Mouse (Mus musculus): ENCODE measurements around the gene Nrxn1. TPM values are rescaled to one million over a fixed set of nuclear protein-coding genes. Genes with fewer than 3 reads are reported as not detected.

Gene Nrxn1
- polyA plus RNA-seq, 1 experiment from 2014 or later: 2.1 TPM

DNA sequence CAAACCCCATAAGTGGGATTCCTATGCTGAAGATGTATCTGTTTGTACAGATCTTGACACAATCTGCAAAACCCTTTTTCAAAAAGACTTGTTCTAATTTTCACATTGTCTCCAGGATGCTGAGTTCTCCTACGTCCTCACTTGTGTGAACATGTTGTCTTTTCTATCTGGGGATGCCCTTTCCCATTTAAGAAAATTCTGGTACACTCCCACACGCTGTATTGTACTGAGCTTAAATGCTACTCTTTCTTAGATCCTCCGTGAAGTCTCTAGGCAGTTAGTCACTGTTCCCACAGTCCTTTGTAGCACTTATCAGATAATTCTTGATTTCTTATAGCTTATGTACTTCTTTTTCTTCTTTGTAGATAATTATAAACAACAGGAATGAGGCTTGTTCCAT, 997.9 kb downstream of the Nrxn1 start:
- H3K27me3 ChIP-seq (replicated peaks; ENCODE audit: control insufficient read depth, insufficient read depth, low read length): no peaks in the 10 kb centered on the region
- no peak overlapping the region for H3K4me2 ChIP-seq (ENCODE audit: low read depth, low read length)
- no peaks in the 10 kb centered on the region for H3K4me1 ChIP-seq (ENCODE audit: control insufficient read depth, insufficient read depth, low read length)
- no peak overlapping the region for H3K9ac ChIP-seq (ENCODE audit: low read depth, low read length)
- no peak overlapping the region for H3K27ac ChIP-seq (ENCODE audit: low read length)
- no peak for ATAC-seq
- H3K9me3 ChIP-seq (ENCODE audit: control insufficient read depth, low read length): no peaks in the 10 kb centered on the region
- 77% methylated on average over 3 of the region's 3 CpGs for WGBS
- no peaks in the 10 kb centered on the region for H3K36me3 ChIP-seq (ENCODE audit: control insufficient read depth, insufficient read depth, low read length)
- H3K4me3 ChIP-seq (ENCODE audit: low read length): no peak overlapping the region

DNA sequence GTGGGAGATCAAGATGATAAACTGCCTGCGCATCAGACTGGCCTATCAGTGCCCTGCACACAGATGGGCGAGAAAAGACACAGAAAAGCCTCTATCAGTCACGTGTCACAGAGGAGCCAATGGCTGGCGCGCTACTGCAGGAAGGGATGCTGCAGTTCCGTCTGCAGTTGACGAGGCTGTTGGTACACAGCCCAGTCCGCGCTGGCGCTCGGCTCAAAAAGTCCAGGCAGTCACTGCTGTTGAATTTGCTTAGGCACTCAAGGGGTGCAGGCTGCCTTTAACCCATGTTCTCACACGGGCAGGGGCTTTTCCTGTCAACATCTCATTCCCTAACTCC, 1004.6 kb downstream of the Nrxn1 start:
- H3K4me3 ChIP-seq (ENCODE audit: low read length): peak overlapping the region; percentile 30
- no peaks in the 10 kb centered on the region for H3K27me3 ChIP-seq (replicated peaks; ENCODE audit: control insufficient read depth, insufficient read depth, low read length)
- H3K9ac ChIP-seq (ENCODE audit: low read depth, low read length): peak overlapping the region; percentile 59
- H3K4me1 ChIP-seq (ENCODE audit: control insufficient read depth, insufficient read depth, low read length): no peaks in the 10 kb centered on the region
- H3K36me3 ChIP-seq (ENCODE audit: control insufficient read depth, insufficient read depth, low read length): no peaks in the 10 kb centered on the region
- peak overlapping the region; percentile 56 for H3K4me2 ChIP-seq (ENCODE audit: low read depth, low read length)
- ATAC-seq: peak; percentile 98
- WGBS: 11% methylated on average over 12 of the region's 12 CpGs
- H3K9me3 ChIP-seq (ENCODE audit: control insufficient read depth, low read length): no peaks in the 10 kb centered on the region
- no peak overlapping the region for H3K27ac ChIP-seq (ENCODE audit: low read length)

DNA sequence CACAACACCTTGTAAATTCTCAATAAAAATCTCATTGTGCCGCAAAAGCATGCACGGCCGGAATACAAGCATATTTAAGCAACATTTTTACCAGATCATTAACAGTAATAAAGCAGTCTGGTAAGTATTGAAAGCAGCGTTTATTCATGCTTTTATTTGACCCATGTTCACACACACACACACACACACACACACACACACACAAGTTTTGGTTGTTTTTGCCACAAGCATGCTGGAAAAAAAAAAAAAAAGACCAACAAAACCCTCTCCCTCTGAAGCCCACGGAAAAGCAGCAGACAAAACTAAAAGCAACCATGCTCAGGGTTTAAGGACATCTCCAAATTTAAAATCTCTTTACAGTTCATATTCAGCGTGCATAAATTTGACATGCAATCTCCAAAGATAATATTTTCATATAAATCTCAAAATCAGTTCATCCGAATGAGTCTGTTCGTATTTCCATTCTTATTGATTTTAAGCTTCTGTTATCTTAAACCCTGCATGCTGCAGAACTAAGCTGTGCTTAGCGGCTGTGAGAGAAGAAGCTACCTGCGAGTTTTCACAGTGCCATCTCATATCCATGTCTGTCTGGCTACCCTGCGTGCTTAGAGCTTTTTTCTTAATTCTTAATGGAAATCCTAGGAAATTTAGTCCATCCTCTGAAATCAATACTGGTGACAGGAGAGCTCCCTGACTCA, 1005.1 kb downstream of the Nrxn1 start:
- no peaks in the 10 kb centered on the region for H3K36me3 ChIP-seq (ENCODE audit: control insufficient read depth, insufficient read depth, low read length)
- peak overlapping the region; percentile 30 for H3K4me3 ChIP-seq (ENCODE audit: low read length)
- peak overlapping the region; percentile 56 for H3K4me2 ChIP-seq (ENCODE audit: low read depth, low read length)
- ATAC-seq: peak; percentile 50; the same call in 1 of the 2 replicates
- H3K4me1 ChIP-seq (ENCODE audit: control insufficient read depth, insufficient read depth, low read length): no peaks in the 10 kb centered on the region
- H3K27ac ChIP-seq (ENCODE audit: low read length): no peak overlapping the region
- no peak overlapping the region for H3K9ac ChIP-seq (ENCODE audit: low read depth, low read length)
- H3K9me3 ChIP-seq (ENCODE audit: control insufficient read depth, low read length): no peaks in the 10 kb centered on the region
- WGBS: 54% methylated on average over 11 of the region's 11 CpGs
- no peaks in the 10 kb centered on the region for H3K27me3 ChIP-seq (replicated peaks; ENCODE audit: control insufficient read depth, insufficient read depth, low read length)

DNA sequence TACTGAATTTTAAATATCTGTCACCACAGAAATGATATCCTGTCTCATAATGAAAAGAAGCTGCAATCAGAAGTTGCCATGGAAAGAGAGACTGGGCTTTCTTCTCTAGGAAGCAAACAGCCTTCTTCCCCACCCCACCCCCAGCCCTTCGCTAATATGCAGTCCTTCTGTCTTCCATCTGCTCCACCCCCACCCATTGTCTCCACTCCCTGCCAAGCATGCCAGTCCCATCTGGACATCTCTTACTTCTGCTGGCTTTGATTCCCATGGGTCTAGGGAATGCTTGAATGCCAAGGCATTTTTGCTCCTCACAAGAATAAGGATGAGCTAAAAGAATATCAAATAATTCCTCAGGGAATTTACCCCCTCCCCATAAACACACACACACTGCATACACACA, 1006.0 kb downstream of the Nrxn1 start:
- H3K36me3 ChIP-seq (ENCODE audit: control insufficient read depth, insufficient read depth, low read length): no peaks in the 10 kb centered on the region
- peak; percentile 46; the same call in 1 of the 2 replicates for ATAC-seq
- 29% methylated on average over 1 of the region's 1 CpGs for WGBS

DNA sequence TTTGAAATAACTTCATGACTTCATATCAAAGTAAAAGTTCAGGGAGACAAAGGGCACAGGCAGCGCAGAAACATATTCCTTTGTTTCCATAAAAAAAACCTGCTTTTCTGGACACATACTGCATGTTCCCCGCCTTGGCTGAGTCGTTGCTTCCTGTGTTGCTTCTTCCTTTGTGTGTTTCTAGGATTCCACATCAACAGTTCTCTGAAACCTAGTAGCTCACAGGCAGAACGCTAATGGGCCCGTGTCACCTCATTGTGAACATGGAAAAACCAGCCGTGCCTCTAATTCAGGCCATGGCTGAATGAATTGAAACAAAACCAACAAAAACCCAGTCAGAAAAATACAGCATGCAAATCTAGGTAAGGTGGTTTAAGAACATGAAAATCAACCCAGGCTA, 1013.9 kb downstream of the Nrxn1 start:
- no peak overlapping the region for H3K9ac ChIP-seq (ENCODE audit: low read depth, low read length)
- H3K4me3 ChIP-seq (ENCODE audit: low read length): no peak overlapping the region
- 66% methylated on average over 6 of the region's 6 CpGs for WGBS
- H3K27me3 ChIP-seq (replicated peaks; ENCODE audit: control insufficient read depth, insufficient read depth, low read length): no peaks in the 10 kb centered on the region
- H3K4me1 ChIP-seq (ENCODE audit: control insufficient read depth, insufficient read depth, low read length): no peaks in the 10 kb centered on the region
- no peaks in the 10 kb centered on the region for H3K36me3 ChIP-seq (ENCODE audit: control insufficient read depth, insufficient read depth, low read length)
- no peaks in the 10 kb centered on the region for H3K9me3 ChIP-seq (ENCODE audit: control insufficient read depth, low read length)
- no peak overlapping the region for H3K4me2 ChIP-seq (ENCODE audit: low read depth, low read length)
- no peak overlapping the region for H3K27ac ChIP-seq (ENCODE audit: low read length)
- ATAC-seq: no peak

More for the DNA sequence above, 1006.0 kb downstream of the Nrxn1 start:
- no peaks in the 10 kb centered on the region for H3K27me3 ChIP-seq (replicated peaks; ENCODE audit: control insufficient read depth, insufficient read depth, low read length)
- no peaks in the 10 kb centered on the region for H3K9me3 ChIP-seq (ENCODE audit: control insufficient read depth, low read length)
- no peaks in the 10 kb centered on the region for H3K4me1 ChIP-seq (ENCODE audit: control insufficient read depth, insufficient read depth, low read length)
- H3K4me3 ChIP-seq (ENCODE audit: low read length): no peak overlapping the region
- no peak overlapping the region for H3K27ac ChIP-seq (ENCODE audit: low read length)
- H3K9ac ChIP-seq (ENCODE audit: low read depth, low read length): no peak overlapping the region
- H3K4me2 ChIP-seq (ENCODE audit: low read depth, low read length): no peak overlapping the region

DNA sequence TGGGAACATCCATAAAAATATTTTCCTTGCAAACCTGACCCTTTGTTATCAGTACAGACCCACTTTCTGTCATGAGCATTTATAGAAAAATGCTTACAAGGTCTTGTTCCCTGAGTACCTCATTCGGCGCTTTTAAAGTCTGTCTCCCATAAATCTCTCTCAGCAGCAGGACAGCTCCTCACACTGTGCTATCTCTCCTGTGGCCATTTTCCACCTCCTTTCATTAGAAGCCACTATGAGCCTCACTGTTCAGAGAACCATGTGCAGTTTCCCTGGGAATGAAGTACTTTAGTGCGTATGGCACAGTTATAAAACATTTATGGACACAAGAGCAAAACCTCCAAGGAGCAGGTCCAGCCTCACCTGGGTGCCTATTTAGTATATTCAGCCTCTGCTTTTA, 1014.4 kb downstream of the Nrxn1 start:
- H3K4me3 ChIP-seq (ENCODE audit: low read length): no peak overlapping the region
- ATAC-seq: no peak
- no peaks in the 10 kb centered on the region for H3K27me3 ChIP-seq (replicated peaks; ENCODE audit: control insufficient read depth, insufficient read depth, low read length)
- no peaks in the 10 kb centered on the region for H3K36me3 ChIP-seq (ENCODE audit: control insufficient read depth, insufficient read depth, low read length)
- no peaks in the 10 kb centered on the region for H3K9me3 ChIP-seq (ENCODE audit: control insufficient read depth, low read length)
- H3K4me2 ChIP-seq (ENCODE audit: low read depth, low read length): no peak overlapping the region
- no peak overlapping the region for H3K27ac ChIP-seq (ENCODE audit: low read length)
- H3K4me1 ChIP-seq (ENCODE audit: control insufficient read depth, insufficient read depth, low read length): no peaks in the 10 kb centered on the region
- H3K9ac ChIP-seq (ENCODE audit: low read depth, low read length): no peak overlapping the region
- 42% methylated on average over 3 of the region's 3 CpGs for WGBS

DNA sequence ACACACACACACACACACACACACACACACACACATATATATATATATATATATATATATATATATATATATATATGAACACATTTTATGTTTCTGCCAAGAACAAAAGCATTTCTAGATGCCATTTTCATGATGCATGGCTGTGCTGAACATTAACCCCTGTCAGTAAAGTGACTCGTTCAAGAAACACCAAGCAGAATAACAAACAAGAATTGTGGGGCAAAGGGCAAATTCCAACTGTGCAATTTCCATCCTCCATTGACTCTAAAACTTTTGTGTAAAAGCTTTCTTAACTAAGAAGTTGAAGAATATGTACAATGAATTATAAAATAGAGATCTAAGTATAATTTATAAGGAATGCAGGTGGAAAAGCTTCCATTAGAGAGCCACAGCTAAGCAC, 1030.0 kb downstream of the Nrxn1 start:
- H3K4me3 ChIP-seq (ENCODE audit: low read length): no peak overlapping the region
- no peaks in the 10 kb centered on the region for H3K27me3 ChIP-seq (replicated peaks; ENCODE audit: control insufficient read depth, insufficient read depth, low read length)
- no peak overlapping the region for H3K27ac ChIP-seq (ENCODE audit: low read length)
- no peak overlapping the region for H3K9ac ChIP-seq (ENCODE audit: low read depth, low read length)
- H3K4me1 ChIP-seq (ENCODE audit: control insufficient read depth, insufficient read depth, low read length): no peaks in the 10 kb centered on the region
- no peak for ATAC-seq
- H3K36me3 ChIP-seq (ENCODE audit: control insufficient read depth, insufficient read depth, low read length): no peaks in the 10 kb centered on the region
- no peaks in the 10 kb centered on the region for H3K9me3 ChIP-seq (ENCODE audit: control insufficient read depth, low read length)
- 7% methylated on average over 1 of the region's 1 CpGs for WGBS
- no peak overlapping the region for H3K4me2 ChIP-seq (ENCODE audit: low read depth, low read length)

DNA sequence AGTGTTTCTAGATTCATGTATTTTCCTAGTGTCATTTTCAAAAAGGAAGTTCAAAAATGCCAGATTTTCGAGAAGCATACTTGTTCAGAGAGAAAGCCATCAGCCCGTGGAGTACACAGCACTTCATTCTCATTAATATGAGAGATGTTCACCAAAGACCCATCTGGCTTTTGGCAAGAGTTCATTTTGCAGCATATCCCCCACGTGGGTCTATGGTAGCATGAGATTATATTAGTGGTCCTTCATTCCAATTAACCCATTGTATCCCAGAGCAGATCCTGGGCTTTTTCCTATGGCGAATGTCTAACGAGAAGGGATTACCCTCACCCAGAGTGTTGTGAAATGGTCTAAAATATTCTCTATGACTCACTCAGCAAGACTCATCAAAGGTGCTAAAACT, 1032.0 kb downstream of the Nrxn1 start:
- H3K9me3 ChIP-seq (ENCODE audit: control insufficient read depth, low read length): no peaks in the 10 kb centered on the region
- no peaks in the 10 kb centered on the region for H3K4me1 ChIP-seq (ENCODE audit: control insufficient read depth, insufficient read depth, low read length)
- no peak overlapping the region for H3K4me3 ChIP-seq (ENCODE audit: low read length)
- no peaks in the 10 kb centered on the region for H3K27me3 ChIP-seq (replicated peaks; ENCODE audit: control insufficient read depth, insufficient read depth, low read length)
- WGBS: 43% methylated on average over 5 of the region's 5 CpGs
- H3K27ac ChIP-seq (ENCODE audit: low read length): no peak overlapping the region
- no peak for ATAC-seq
- H3K4me2 ChIP-seq (ENCODE audit: low read depth, low read length): no peak overlapping the region
- H3K36me3 ChIP-seq (ENCODE audit: control insufficient read depth, insufficient read depth, low read length): no peaks in the 10 kb centered on the region
- no peak overlapping the region for H3K9ac ChIP-seq (ENCODE audit: low read depth, low read length)

DNA sequence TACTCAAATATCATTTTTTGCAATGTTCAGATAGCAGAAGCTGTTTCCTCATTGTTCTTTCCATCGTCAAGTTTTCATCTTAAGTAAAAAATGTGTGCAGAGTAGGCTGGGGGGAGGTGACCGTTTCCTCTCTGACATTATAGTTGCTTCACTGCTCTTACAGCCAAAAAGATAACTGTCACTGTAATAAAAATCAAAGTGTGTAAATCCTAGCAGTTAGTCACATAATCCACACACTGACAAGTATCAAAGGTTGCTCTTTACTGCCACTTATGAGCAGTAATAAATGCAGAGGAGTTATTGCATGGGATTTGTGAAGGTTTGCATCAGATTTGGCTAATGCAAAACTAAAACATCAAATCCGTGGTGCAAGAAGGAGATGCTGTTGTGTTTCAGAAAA, 1032.7 kb downstream of the Nrxn1 start:
- Histone ChIP-seq H3K9me3 (ENCODE audit: control insufficient read depth, low read length) (no peaks in the 10 kb centered on the region), H3K9ac (ENCODE audit: low read depth, low read length) (no peak overlapping the region), H3K27ac (ENCODE audit: low read length) (no peak overlapping the region), H3K27me3 (replicated peaks; ENCODE audit: control insufficient read depth, insufficient read depth, low read length) (no peaks in the 10 kb centered on the region), H3K4me2 (ENCODE audit: low read depth, low read length) (no peak overlapping the region), H3K4me1 (ENCODE audit: control insufficient read depth, insufficient read depth, low read length) (no peaks in the 10 kb centered on the region), H3K36me3 (ENCODE audit: control insufficient read depth, insufficient read depth, low read length) (no peaks in the 10 kb centered on the region), H3K4me3 (ENCODE audit: low read length) (no peak overlapping the region)
- 27% methylated on average over 3 of the region's 3 CpGs for WGBS
- peak; percentile 95 for ATAC-seq

All from intestine, embryonic 16.5 days (tissue).